Mouse (Mus musculus) neural tube, embryonic 15.5 days (tissue): ENCODE results near the gene Kctd12. TPM values are rescaled to one million over a fixed set of nuclear protein-coding genes. Genes with fewer than 3 reads are reported as not detected.

ENCODE experiments used
- ATAC-seq: fragments of 200-750 bp; cut with Nextera tagmentation; 2 replicates; pipeline ENCODE4 v1.8.0; 2017; ENCODE audit warnings: mild to moderate bottlenecking, moderate TSS enrichment, moderate library complexity; ENCODE audit not compliant: low FRiP score
- H3K27ac ChIP-seq: fragments of 300-500 bp; sonication (generic); replicated peaks from 2 replicates; pipeline ENCODE4 v1.5.1; 2015; ENCODE audit warnings: mild to moderate bottlenecking, inconsistent platforms
- H3K27me3 ChIP-seq: fragments of 300-500 bp; sonication (generic); replicated peaks from 2 replicates; pipeline ENCODE4 v1.6.1; 2015; ENCODE audit warnings: inconsistent platforms
- H3K36me3 ChIP-seq: fragments of 300-500 bp; sonication (generic); 2 replicates; pipeline ENCODE4 v1.6.1; 2015; ENCODE audit warnings: inconsistent platforms
- H3K4me1 ChIP-seq: fragments of 300-500 bp; sonication (generic); 2 replicates; pipeline ENCODE4 v1.6.1; 2015; ENCODE audit warnings: inconsistent platforms
- H3K4me2 ChIP-seq: fragments of 300-500 bp; sonication (generic); 2 replicates; pipeline ENCODE4 v1.6.1; 2015; ENCODE audit warnings: inconsistent platforms, mild to moderate bottlenecking, moderate library complexity
- H3K4me3 ChIP-seq: fragments of 300-500 bp; sonication (generic); replicated peaks from 2 replicates; pipeline ENCODE4 v1.5.1; 2015; ENCODE audit warnings: mild to moderate bottlenecking, inconsistent platforms
- H3K9ac ChIP-seq: fragments of 300-500 bp; sonication (generic); replicated peaks from 2 replicates; pipeline ENCODE4 v1.6.1; 2015; ENCODE audit warnings: mild to moderate bottlenecking, inconsistent platforms
- H3K9me3 ChIP-seq: fragments of 300-500 bp; sonication (generic); replicated peaks from 2 replicates; pipeline ENCODE4 v1.6.1; 2016; ENCODE audit warnings: inconsistent platforms
- WGBS: fragments of 180-500 bp; shearing (Covaris S2); methylation state at CpG from one replicate; pipeline ENCODE4 v1.1.7; 2015; ENCODE audit warnings: mixed read lengths; 5-methylcytosine and 5-hydroxymethylcytosine counted together
- microRNA-seq: library from miRNA; unstranded; fragments of <30 nt; microRNA quantifications from one replicate; pipeline ENCODE4, GENCODE M21; 2017
- polyA plus RNA-seq: library from polyadenylated mRNA; unstranded; fragments of >200 nt; fragmentation: Nextera tagmentation; extraction: Ambion mirVana; gene quantifications from 2 replicates; pipeline ENCODE4 v1.2.1, GENCODE M21; 2015

Gene Kctd12
- polyA plus RNA-seq, 1 experiment from 2014 or later, result 14.4 TPM

DNA sequence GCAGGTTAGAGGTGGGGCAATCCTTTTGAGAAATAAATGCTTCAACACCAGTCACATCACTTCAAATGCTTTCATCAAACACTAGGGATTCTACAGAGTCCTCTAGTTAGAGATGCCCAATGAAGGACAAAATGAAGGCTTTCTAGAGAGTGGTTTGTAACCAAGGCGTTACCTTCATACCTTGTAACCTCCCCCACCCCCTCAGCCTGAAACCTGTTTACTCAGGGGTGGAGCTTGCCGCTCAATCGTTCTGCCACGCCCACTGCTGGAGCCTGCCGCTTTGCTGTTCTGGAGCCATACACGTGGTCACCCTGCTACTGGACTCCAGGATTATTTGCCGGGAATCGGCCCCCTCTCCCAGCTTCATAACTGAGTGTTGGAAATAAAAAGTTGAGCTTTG, 28.9 kb downstream of the Kctd12 start:
- no peaks in the 10 kb centered on the region for H3K36me3 ChIP-seq
- H3K4me1 ChIP-seq, result no peaks in the 10 kb centered on the region
- WGBS, result 31% methylated on average over 8 of the region's 8 CpGs
- no peak overlapping the region for H3K4me3 ChIP-seq
- no peak overlapping the region for H3K27ac ChIP-seq
- no peak overlapping the region for H3K9ac ChIP-seq
- H3K27me3 ChIP-seq, result no peaks in the 10 kb centered on the region
- H3K4me2 ChIP-seq, result no peak overlapping the region
- no peaks in the 10 kb centered on the region for H3K9me3 ChIP-seq
- no peak for ATAC-seq

GRCm38 (mm10) chr14:102951974-102952373, 30.5 kb downstream of the Kctd12 start:
- 68% methylated on average over 1 of the region's 1 CpGs for WGBS
- no peak overlapping the region for H3K9ac ChIP-seq
- H3K4me3 ChIP-seq, result no peak overlapping the region
- ATAC-seq, result no peak
- H3K36me3 ChIP-seq, result no peaks in the 10 kb centered on the region
- no peaks in the 10 kb centered on the region for H3K27me3 ChIP-seq
- no peak overlapping the region for H3K27ac ChIP-seq
- H3K4me1 ChIP-seq, result no peaks in the 10 kb centered on the region
- H3K9me3 ChIP-seq, result no peaks in the 10 kb centered on the region
- no peak overlapping the region for H3K4me2 ChIP-seq

DNA sequence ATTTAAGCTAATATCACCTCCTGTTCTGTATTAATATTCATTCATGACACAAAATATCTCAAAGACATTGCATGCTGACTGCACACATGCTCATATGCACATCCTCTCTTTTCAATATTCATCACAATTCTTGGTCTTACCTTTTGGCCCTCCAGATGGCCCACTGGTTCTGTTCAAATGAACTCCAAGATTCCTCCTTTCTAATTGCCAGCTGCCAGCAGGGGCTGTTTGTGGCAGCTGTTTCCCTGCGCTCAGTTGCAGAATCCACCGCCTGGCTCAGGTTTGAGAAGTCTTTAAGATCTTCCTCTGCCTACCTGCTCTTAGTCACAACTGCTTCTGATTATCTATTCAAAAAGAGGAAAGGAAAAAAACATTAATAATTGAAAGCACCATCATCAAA, 34.6 kb downstream of the Kctd12 start:
- WGBS, result 65% methylated on average over 2 of the region's 2 CpGs
- no peaks in the 10 kb centered on the region for H3K4me1 ChIP-seq
- no peaks in the 10 kb centered on the region for H3K27me3 ChIP-seq
- no peak overlapping the region for H3K4me2 ChIP-seq
- H3K27ac ChIP-seq, result no peak overlapping the region
- no peaks in the 10 kb centered on the region for H3K9me3 ChIP-seq
- H3K36me3 ChIP-seq, result no peaks in the 10 kb centered on the region
- no peak for ATAC-seq
- H3K9ac ChIP-seq, result no peak overlapping the region
- H3K4me3 ChIP-seq, result no peak overlapping the region

DNA sequence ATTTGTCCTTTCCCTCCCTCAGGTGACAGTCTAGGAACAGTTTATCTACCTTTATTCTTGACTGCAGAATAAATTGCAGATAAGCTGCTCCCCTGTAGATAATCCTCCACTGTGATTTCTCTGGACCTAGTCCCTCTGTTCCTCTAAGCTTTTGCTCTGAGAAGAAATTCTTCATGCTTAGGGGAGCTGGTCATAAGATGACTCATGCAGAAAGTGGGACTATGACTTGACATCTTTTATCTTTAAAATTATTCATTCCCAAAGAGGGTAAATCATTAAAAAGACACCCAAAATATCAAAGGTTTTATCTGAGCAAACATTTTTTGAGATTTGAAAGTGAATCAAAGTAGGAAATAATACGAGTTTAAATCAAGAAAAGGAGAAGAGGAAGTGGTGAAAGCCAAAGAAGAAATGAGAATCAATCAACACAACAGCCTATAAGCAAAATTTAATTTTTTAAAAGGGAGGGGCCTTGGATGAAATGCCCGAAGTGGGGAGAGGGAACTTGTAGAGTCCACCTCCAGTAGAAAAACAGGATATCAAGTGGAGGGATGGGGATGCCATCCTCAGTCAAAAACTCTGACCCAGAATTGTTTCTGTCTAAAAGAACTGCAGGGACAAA, 40.1 kb downstream of the Kctd12 start:
- WGBS, result 81% methylated on average over 2 of the region's 2 CpGs
- no peak overlapping the region for H3K4me2 ChIP-seq
- no peak for ATAC-seq

DNA sequence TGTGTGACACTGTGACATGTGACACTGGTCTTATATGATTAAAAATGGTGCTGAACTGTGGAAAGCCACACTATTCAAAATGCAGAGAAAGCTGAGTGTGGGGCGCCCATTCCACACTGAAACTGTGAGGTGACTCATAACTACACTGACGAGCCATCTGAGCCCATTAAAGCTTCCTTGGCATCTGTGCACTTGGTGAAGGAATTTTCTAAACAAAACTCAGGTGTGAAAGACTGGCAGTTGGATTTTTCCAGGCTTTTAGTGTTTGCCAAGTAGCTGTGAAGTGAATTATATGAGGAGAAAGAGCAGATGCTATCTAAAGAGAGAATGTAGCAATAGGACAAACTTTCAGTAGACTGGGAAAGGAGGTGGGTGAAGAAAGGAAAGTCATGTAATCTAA, 47.6 kb downstream of the Kctd12 start:
- Histone ChIP-seq H3K27me3 (no peaks in the 10 kb centered on the region), H3K4me2 (no peak overlapping the region), H3K27ac (no peak overlapping the region), H3K9me3 (no peaks in the 10 kb centered on the region), H3K9ac (no peak overlapping the region), H3K36me3 (no peaks in the 10 kb centered on the region), H3K4me3 (no peak overlapping the region), H3K4me1 (no peaks in the 10 kb centered on the region)
- no peak for ATAC-seq
- WGBS, result 78% methylated on average over 2 of the region's 2 CpGs

More for the DNA sequence above, 40.1 kb downstream of the Kctd12 start:
- Histone ChIP-seq H3K4me1 (no peaks in the 10 kb centered on the region), H3K9me3 (no peaks in the 10 kb centered on the region), H3K27me3 (no peaks in the 10 kb centered on the region), H3K27ac (no peak overlapping the region), H3K9ac (no peak overlapping the region), H3K36me3 (no peaks in the 10 kb centered on the region), H3K4me3 (no peak overlapping the region)

DNA sequence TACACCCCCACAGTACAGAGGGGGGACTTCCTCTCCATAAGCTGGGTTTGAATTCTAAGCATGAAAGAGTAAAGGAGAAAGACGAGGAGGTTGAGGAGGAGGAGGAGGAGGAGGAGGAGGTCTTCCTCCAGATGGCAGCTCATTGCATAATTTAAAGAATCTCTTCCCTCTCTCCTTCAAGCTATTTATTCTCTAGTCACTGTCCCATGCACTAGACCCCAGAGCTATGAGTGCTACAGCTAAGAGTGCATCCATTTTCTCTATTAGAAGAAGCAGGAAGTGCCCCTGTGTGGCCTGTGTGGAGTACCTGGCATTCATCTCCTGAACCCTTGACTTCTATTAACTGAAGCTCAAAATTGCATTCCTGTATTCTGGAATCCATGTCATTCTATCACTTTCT, 51.5 kb downstream of the Kctd12 start:
- 75% methylated on average over 1 of the region's 1 CpGs for WGBS
- no peak for ATAC-seq
- no peak overlapping the region for H3K27ac ChIP-seq
- H3K4me1 ChIP-seq, result peaks cover 4% of the 10 kb centered on the region; the same call in 1 of the 2 replicates
- no peaks in the 10 kb centered on the region for H3K9me3 ChIP-seq
- no peak overlapping the region for H3K4me3 ChIP-seq
- H3K27me3 ChIP-seq, result no peaks in the 10 kb centered on the region
- H3K36me3 ChIP-seq, result no peaks in the 10 kb centered on the region
- H3K4me2 ChIP-seq, result no peak overlapping the region
- H3K9ac ChIP-seq, result no peak overlapping the region

DNA sequence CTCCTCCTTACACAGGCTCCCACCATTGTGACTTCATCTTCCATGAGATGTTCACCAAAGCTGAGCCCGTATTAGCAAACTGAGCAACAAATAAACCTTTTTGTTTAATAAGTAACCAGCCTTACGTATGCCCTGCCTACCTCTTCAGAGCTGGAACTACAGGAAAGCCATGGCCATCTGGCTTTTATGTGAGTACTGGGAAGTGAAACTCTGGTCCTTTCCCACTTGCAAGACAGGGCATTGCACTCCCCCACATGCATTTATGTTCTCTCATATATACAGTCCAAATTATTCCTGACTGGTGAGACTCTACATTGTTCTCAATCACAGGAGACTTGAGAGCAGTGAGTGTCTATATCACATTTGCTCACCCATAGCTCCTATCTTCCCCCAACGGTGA, 52.9 kb downstream of the Kctd12 start:
- 83% methylated on average over 3 of the region's 3 CpGs for WGBS
- no peaks in the 10 kb centered on the region for H3K9me3 ChIP-seq
- H3K36me3 ChIP-seq, result no peaks in the 10 kb centered on the region
- H3K4me3 ChIP-seq, result no peak overlapping the region
- H3K27ac ChIP-seq, result no peak overlapping the region
- no peak overlapping the region for H3K9ac ChIP-seq
- peaks cover 7% of the 10 kb centered on the region; the same call in 1 of the 2 replicates for H3K4me1 ChIP-seq
- ATAC-seq, result no peak
- no peak overlapping the region for H3K4me2 ChIP-seq
- H3K27me3 ChIP-seq, result no peaks in the 10 kb centered on the region

DNA sequence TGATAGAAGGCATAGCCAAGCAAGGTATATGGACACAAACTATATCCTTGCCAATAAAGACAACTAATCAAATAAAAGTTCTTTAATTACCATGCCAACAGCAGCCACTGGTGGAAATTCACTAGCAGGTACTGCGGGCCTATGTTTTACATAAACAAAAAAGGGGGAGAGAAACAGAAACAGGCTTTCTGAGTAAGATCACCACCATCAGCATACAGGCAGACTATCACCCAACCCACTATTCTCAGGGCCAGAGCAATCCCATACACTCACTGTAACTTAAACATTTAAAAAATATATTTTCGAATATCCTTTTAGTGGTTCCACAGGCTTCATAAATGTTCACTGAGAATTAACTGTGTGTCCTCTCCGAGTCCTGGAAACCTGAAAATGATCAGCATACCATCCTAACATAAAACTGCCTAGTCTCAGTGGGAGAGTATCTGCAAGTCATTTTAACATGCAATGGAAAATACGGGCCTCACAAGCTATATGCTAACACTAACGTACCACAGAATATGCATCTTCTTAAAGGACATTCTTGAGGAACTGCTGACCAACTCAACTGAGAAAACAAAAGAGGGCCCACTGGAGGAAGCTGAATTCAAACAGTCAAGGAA, 54.5 kb downstream of the Kctd12 start:
- peaks cover 7% of the 10 kb centered on the region; the same call in 1 of the 2 replicates for H3K4me1 ChIP-seq
- ATAC-seq, result no peak
- no peaks in the 10 kb centered on the region for H3K36me3 ChIP-seq
- H3K4me3 ChIP-seq, result no peak overlapping the region
- 88% methylated on average over 5 of the region's 5 CpGs for WGBS
- no peak overlapping the region for H3K27ac ChIP-seq
- H3K4me2 ChIP-seq, result no peak overlapping the region
- no peaks in the 10 kb centered on the region for H3K27me3 ChIP-seq
- no peaks in the 10 kb centered on the region for H3K9me3 ChIP-seq
- no peak overlapping the region for H3K9ac ChIP-seq

Small RNA genes lying within 50 kb of the gene (microRNA-seq; reads per million reads assigned to microRNA genes)
- gene Mir5130, result not detected

Other genes starting within 250 kb of the Kctd12 start
- gene Acod1, start 64.3 kb upstream of the Kctd12 start, polyA plus RNA-seq, result not detected in 2 replicates
- gene Cln5, start 87.6 kb upstream of the Kctd12 start, polyA plus RNA-seq, result 12.9 and 15.9 TPM in 2 replicates
- gene Fbxl3, start 116.9 kb upstream of the Kctd12 start, polyA plus RNA-seq, result 18.5 and 20.0 TPM in 2 replicates